Mouse (Mus musculus) brown adipose tissue, adult 24 weeks (tissue): ENCODE results near the gene Mknk1. TPM values are rescaled to one million over a fixed set of nuclear protein-coding genes. Genes with fewer than 3 reads are reported as not detected.

ENCODE experiments used
- polyA plus RNA-seq: library from polyadenylated mRNA; stranded (reverse); fragments of >200 nt; gene quantifications from 2 replicates; pipeline ENCODE4 v1.2.4, GENCODE M21; 2012; ENCODE audit not compliant: missing spikeins, insufficient read depth, insufficient read length

Mknk1 gene
- polyA plus RNA-seq, 1 experiment = 14.1 TPM

Other genes starting within 250 kb of the Mknk1 start
- not detected in 2 replicates for gene Cyp4a32, start 238.2 kb upstream of the Mknk1 start, polyA plus RNA-seq
- 16.9 and 27.9 TPM in 2 replicates for gene Cyp4b1, start 191.5 kb upstream of the Mknk1 start, polyA plus RNA-seq
- 17.3 and 26.7 TPM in 2 replicates for gene Efcab14, start 101.5 kb upstream of the Mknk1 start, polyA plus RNA-seq
- gene Tex38, start 58.2 kb upstream of the Mknk1 start, polyA plus RNA-seq = not detected in 2 replicates
- gene Atpaf1, start 54.4 kb upstream of the Mknk1 start, polyA plus RNA-seq = 48.5 and 53.5 TPM in 2 replicates
- 3.8 and 5.9 TPM in 2 replicates for gene Mob3c, start 11.1 kb upstream of the Mknk1 start, polyA plus RNA-seq
- not detected in 2 replicates for gene Kncn, start 45.2 kb downstream of the Mknk1 start, polyA plus RNA-seq
- gene 6430628N08Rik, start 51.5 kb downstream of the Mknk1 start, polyA plus RNA-seq = not detected in 2 replicates
- not detected in 2 replicates for gene Dmbx1, start 100.7 kb downstream of the Mknk1 start, polyA plus RNA-seq
- gene Faah, start 178.7 kb downstream of the Mknk1 start, polyA plus RNA-seq = not detected in 2 replicates
- 22.6 and 35.3 TPM in 2 replicates for gene Nsun4, start 214.7 kb downstream of the Mknk1 start, polyA plus RNA-seq
- gene Uqcrh, start 235.9 kb downstream of the Mknk1 start, polyA plus RNA-seq = 4,457 and 5,170 TPM in 2 replicates
- gene Lrrc41, start 236.1 kb downstream of the Mknk1 start, polyA plus RNA-seq = 23.3 and 24.1 TPM in 2 replicates